Mouse (Mus musculus) ES-E14 (cell line): ENCODE data around the gene Ttll5.

ENCODE experiments used
- CHD2 ChIP-seq: IDR thresholded peaks from 2 replicates; pipeline ENCODE4 v1.6.1; 2014; ENCODE audit warnings: mild to moderate bottlenecking, low read depth, low read length, inconsistent platforms
- HCFC1 ChIP-seq: IDR thresholded peaks from 2 replicates; pipeline ENCODE4 v1.6.1; 2012; ENCODE audit warnings: low read length, inconsistent platforms, borderline replicate concordance; ENCODE audit not compliant: insufficient read depth
- MAFK ChIP-seq: IDR thresholded peaks from 2 replicates; pipeline ENCODE4 v1.6.1; 2014; ENCODE audit warnings: mild to moderate bottlenecking, low read depth, low read length, inconsistent platforms; ENCODE audit not compliant: insufficient read depth
- ZC3H11A ChIP-seq: IDR thresholded peaks from 2 replicates; pipeline ENCODE4 v1.6.1; 2012; ENCODE audit warnings: low read depth, mild to moderate bottlenecking, inconsistent platforms, low read length, borderline replicate concordance
- ZNF384 ChIP-seq: IDR thresholded peaks from 2 replicates; pipeline ENCODE4 v1.6.1; 2012; ENCODE audit warnings: low read depth, low read length, inconsistent platforms

GRCm38 (mm10) chr12:86015114-86015513 is 190.7 kb downstream of the Ttll5 start:
- TF ChIP-seq MAFK (no peak), ZNF384 (no peak), ZC3H11A (no peak), HCFC1 (no peak), CHD2 (no peak)
